Mouse (Mus musculus): ENCODE measurements around the gene Hnf4a. TPM values are rescaled to one million over a fixed set of nuclear protein-coding genes. Genes with fewer than 3 reads are reported as not detected.

The Hnf4a gene
- polyA plus RNA-seq, 1 experiment: 0.05 TPM

DNA sequence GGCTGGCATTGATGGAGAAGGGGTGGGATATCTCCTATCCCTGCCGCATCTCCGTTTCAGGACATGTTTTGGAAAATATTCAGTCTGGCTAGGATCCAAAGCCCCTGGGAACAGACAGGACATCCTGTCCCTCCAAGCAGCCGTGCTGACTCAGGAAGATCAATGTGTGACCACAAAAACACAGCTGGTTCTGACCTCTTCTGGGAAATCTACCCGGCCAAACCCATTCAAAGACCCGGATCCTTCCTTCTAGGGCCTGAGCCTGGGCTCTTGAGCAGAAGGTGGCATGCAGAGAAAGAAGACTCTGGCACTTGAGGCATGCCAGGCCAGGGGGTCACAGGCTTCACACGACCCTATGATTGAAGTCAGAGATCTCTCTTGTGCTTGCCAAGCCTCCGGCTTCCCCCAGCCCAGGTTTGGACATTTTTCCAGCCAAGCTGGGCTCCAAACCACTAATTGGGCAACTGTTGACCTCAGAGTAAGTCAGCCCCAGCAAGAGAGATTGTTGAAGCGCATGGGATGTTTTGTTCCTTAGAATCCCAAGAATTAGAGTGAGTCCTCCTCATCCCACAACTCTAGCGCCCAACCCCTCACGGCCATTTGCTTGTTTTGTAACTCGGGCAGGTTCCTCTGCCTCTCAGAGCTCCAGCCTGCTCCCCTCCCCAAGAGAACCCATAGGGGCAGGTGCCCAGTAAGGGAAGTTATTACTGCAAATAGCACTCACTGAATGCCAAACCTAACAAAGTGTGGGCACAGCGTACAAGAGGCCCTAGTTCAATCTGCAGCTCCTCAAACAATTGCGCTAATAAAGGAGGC, 89.7 kb downstream of the Hnf4a start:
- TF ChIP-seq POLR2A (IDR thresholded peaks at IDR 0.05; ENCODE audit: borderline replicate concordance, extremely low read depth, insufficient read depth, insufficient read length, poor library complexity, severe bottlenecking) (no peak), CTCF (IDR thresholded peaks at IDR 0.05; ENCODE audit: borderline replicate concordance, extremely low read depth, insufficient read depth, insufficient read length) (no peak)
- DNase-seq (ENCODE audit: low read depth): peak; percentile 17

DNA sequence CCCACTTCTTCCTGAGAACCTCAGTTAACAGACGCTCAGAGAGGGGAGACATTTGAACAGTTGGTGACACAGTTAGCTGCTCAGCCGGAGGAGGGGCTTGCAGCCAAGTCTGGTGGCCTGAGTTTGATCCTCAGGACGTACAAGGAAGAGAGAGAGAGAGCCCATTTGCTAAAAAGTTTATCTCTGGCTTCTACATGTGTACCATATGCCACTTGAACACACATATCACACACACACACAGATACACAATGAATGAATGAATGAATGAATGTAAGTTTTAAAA, 90.2 kb downstream of the Hnf4a start:
- no peak for TF ChIP-seq CTCF (IDR thresholded peaks at IDR 0.05; ENCODE audit: borderline replicate concordance, extremely low read depth, insufficient read depth, insufficient read length)
- TF ChIP-seq POLR2A (IDR thresholded peaks at IDR 0.05; ENCODE audit: borderline replicate concordance, extremely low read depth, insufficient read depth, insufficient read length, poor library complexity, severe bottlenecking): no peak
- no peak for DNase-seq (ENCODE audit: low read depth)

DNA sequence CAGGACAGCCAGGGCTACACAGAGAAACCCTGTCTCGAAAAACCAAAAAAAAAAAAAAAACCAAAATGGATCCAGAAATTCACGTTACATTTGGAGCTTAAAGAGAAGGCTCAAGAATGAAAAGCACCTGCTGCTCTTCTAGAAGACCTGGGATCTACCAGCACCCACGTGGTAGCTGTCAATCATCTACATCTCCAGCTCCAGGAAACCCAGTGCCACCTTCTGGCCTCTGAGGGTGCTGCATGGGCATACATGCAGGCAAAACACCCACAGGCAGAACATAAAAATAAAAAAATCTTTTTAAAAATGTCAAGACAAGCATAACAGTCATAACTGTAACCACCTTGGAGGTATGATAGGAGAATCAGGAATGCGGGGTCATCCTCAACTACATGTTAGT, 91.1 kb downstream of the Hnf4a start:
- TF ChIP-seq POLR2A (IDR thresholded peaks at IDR 0.05; ENCODE audit: borderline replicate concordance, extremely low read depth, insufficient read depth, insufficient read length, poor library complexity, severe bottlenecking): no peak
- TF ChIP-seq CTCF (IDR thresholded peaks at IDR 0.05; ENCODE audit: borderline replicate concordance, extremely low read depth, insufficient read depth, insufficient read length): peak; percentile 47; the same call in 1 of the 2 replicates
- peak; percentile 55 for DNase-seq (ENCODE audit: low read depth)

DNA sequence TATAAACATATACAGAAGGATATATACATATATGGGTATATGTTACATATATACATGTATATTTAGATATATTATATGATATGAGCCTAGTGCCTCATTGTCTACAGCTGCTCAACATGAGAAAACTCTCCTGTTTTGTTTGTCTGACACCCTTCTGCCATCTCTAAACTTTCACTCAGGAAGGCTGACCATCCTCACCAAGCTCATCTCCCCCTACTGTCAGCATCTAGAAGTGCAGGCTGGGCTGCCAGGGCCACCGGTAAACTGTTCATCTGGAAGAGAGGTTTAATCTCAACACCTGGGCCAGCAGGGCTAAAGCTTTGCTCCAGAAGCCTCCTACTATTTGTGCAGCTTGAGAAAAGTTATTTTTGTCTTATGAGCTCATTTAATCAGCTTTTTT, 92.6 kb downstream of the Hnf4a start:
- DNase-seq (ENCODE audit: low read depth): peak; percentile 54
- TF ChIP-seq CTCF (IDR thresholded peaks at IDR 0.05; ENCODE audit: borderline replicate concordance, extremely low read depth, insufficient read depth, insufficient read length): peak; percentile 83
- TF ChIP-seq POLR2A (IDR thresholded peaks at IDR 0.05; ENCODE audit: borderline replicate concordance, extremely low read depth, insufficient read depth, insufficient read length, poor library complexity, severe bottlenecking): no peak

DNA sequence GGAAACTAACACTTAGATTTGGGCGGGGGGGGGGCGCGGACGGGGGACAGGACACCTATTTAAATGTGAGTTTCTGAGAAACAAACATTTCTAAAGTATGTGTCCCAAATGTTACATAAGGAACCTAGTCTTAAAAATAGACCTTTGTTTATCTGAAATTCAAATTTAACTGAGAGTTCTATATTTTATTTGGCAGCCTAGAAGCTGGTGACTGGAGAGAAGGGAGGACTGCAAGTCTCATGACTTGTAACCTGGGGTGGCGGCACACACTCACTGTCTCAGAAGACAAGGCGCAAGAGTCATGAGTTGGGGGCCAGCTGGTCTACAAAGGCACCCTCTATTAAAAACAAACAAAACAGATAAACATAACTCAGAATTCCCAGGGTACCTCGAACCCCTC, 94.5 kb downstream of the Hnf4a start:
- DNase-seq (ENCODE audit: low read depth): no peak
- TF ChIP-seq POLR2A (IDR thresholded peaks at IDR 0.05; ENCODE audit: borderline replicate concordance, extremely low read depth, insufficient read depth, insufficient read length, poor library complexity, severe bottlenecking): no peak
- TF ChIP-seq CTCF (IDR thresholded peaks at IDR 0.05; ENCODE audit: borderline replicate concordance, extremely low read depth, insufficient read depth, insufficient read length): no peak

DNA sequence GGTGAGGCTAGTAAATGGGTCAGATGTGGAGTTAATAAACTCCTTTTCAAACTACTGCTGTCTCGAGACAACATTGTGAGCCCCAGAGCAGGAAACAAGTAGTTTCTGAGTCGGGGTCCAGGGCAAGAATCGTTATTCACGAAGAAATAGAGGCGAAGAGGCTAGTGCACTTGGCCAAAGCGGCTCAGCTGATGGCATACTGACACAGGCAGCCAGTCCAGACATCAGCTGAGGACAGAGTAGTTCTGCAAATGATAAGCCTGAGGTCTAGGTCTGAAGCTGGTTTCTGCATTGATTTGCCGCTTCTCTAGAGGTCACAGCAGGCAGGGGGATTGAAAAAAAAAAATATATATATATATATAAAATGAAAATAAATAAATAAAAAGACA, 95.1 kb downstream of the Hnf4a start:
- TF ChIP-seq POLR2A (IDR thresholded peaks at IDR 0.05; ENCODE audit: borderline replicate concordance, extremely low read depth, insufficient read depth, insufficient read length, poor library complexity, severe bottlenecking): no peak
- TF ChIP-seq CTCF (IDR thresholded peaks at IDR 0.05; ENCODE audit: borderline replicate concordance, extremely low read depth, insufficient read depth, insufficient read length): no peak
- no peak for DNase-seq (ENCODE audit: low read depth)

DNA sequence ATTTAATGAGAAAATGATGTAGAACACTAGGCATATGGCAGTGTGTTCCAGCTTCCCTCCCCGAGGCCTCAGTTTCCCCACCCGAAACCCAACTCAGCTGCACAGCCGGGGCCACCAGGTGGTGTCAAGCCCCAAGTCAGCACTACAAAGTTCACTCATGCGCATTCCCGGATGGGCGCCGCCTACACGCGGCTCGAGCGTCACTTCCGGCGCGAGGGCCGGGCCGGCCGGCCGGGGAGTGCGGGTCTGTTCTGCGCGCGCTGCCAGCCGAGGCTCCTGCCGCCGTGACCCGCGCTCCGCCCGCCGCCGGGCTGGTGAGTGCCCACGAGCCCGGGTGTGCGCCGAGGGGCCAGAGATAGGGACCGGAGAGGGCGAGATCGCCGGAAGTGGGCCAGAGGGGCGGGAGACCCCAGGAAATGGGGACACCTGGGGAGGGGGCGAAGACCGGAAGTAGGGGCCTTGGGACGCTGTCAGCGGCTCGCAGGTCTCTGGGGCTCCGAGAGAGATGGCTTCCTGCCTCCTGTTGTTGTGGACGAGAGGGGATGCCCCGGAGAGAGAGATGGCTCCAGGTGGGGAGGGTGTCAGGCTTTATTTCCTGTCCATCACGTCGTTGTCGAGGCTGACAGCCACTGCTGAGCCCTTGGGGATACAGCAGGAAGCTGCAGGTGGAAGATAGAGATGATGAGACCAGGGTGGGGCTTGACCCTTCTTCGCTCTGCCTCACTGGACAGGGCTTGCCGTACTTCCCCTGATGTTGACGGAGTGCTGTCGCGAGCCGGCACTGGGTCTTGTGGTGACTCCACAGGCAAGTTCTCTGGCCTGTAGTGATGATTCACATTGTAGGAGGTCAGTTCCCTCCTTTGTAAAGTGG, 95.7 kb downstream of the Hnf4a start, which contains the start of gene Ttpal:
Gene Ttpal (plus strand): TSS at position 214 of the 871 bp plus-strand sequence.
- peak; percentile 94 for DNase-seq (ENCODE audit: low read depth)
- TF ChIP-seq CTCF (IDR thresholded peaks at IDR 0.05; ENCODE audit: borderline replicate concordance, extremely low read depth, insufficient read depth, insufficient read length) (peak; percentile 62), POLR2A (IDR thresholded peaks at IDR 0.05; ENCODE audit: borderline replicate concordance, extremely low read depth, insufficient read depth, insufficient read length, poor library complexity, severe bottlenecking) (peak; percentile 98)

DNA sequence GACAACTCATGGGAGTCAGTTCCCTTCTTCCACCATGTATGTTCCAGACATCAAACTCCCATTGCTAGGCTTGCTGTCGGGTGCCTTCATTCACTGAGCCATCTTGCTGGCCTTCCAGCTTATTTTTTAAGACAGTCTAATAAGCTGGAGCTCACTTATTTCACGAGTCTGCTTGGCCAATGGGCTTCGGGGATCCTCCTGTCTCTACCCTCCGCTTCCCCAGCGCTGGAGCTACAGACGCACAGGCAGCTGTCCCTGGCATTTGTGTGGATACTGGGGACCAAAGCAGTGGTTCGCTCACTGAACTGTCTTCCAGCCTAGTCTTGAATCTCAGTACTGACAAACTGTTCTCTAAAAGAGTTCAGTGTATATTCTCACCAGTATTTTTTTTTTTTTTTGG, 99.6 kb downstream of the Hnf4a start:
- no peak for TF ChIP-seq CTCF (IDR thresholded peaks at IDR 0.05; ENCODE audit: borderline replicate concordance, extremely low read depth, insufficient read depth, insufficient read length)
- no peak for TF ChIP-seq POLR2A (IDR thresholded peaks at IDR 0.05; ENCODE audit: borderline replicate concordance, extremely low read depth, insufficient read depth, insufficient read length, poor library complexity, severe bottlenecking)
- DNase-seq (ENCODE audit: low read depth): no peak

DNA sequence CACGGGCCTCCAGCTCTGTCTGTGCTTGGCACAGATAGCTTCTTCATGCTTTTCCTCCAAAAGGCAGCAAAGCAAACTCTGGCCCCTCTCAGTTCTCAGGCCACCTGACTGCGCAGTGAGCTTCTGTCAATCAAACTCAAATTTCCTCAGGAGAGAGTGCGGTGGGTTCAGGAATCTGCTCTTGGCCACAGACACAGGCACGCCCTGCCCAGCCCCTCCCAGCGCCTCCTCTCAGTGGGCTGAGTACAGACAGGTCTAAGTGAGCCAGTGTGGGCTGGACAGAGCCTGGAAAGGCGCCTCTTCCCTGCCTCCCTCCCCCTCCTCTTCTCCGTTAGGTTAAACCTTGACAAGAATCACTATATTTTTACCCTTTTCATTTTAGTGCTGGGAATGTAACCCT, 101.4 kb downstream of the Hnf4a start:
- no peak for TF ChIP-seq CTCF (IDR thresholded peaks at IDR 0.05; ENCODE audit: borderline replicate concordance, extremely low read depth, insufficient read depth, insufficient read length)
- no peak for DNase-seq (ENCODE audit: low read depth)

DNA sequence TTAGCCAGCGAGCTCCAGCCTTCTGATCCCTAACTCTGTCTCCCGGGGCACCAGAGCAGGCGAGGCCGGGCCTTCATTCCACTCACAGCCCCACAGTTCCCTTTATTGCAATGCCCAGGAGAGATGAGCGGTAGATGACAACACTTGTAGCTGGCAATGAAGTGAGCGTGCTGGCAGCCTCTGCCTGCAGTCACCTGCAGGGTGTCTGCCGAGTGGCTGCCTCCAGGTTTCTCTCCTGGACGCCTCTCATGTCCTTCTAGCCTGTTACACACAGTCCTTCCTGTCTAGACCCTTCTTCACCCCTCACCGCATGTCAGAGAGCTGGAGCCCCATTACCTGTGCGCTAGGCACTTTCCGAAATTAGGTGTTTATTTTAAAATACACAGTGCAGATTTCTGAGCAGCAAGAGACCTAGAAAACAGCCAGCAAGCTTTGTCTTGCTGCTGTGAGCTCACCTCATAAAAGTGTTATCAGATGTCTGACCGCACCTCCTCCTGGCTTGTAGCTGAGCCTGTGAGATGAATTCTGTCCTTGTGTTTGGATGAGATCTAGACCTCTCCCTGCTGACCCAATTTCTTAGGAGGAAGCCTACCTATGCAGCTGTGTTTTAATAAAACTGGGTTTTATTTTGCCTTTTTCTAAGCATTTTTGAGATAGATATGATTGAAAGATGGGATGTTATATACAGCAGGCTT, 102.8 kb downstream of the Hnf4a start:
- DNase-seq (ENCODE audit: low read depth): no peak
- no peak for TF ChIP-seq POLR2A (IDR thresholded peaks at IDR 0.05; ENCODE audit: borderline replicate concordance, extremely low read depth, insufficient read depth, insufficient read length, poor library complexity, severe bottlenecking)
- no peak for TF ChIP-seq CTCF (IDR thresholded peaks at IDR 0.05; ENCODE audit: borderline replicate concordance, extremely low read depth, insufficient read depth, insufficient read length)

DNA sequence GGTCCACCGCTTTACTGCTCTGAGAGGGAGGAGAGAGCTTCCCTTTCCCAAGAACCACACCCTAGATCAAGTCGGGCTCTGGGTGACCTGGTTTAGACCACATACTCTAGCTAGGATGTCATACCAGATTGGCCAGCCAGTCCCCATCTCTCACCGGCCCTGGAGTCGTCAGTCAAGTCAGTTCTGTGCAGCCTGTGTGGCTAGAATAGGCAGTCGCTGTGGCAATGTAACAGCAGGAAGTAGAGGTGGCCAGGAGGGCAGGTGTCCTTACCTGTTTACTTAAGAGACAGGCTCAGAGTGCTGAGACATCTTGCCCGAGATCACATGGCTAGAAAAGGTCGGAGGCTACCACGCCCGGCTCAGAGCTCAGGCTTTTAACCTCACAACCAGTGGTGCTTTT, 104.6 kb downstream of the Hnf4a start:
- DNase-seq (ENCODE audit: low read depth): no peak
- TF ChIP-seq POLR2A (IDR thresholded peaks at IDR 0.05; ENCODE audit: borderline replicate concordance, extremely low read depth, insufficient read depth, insufficient read length, poor library complexity, severe bottlenecking) (no peak), CTCF (IDR thresholded peaks at IDR 0.05; ENCODE audit: borderline replicate concordance, extremely low read depth, insufficient read depth, insufficient read length) (no peak)
